Mouse (Mus musculus) myocyte (in vitro differentiated cells): Measurements from ENCODE around the gene Spata31d1b. TPM values are rescaled to one million over a fixed set of nuclear protein-coding genes. Genes with fewer than 3 reads are reported as not detected.
"Not testable (repeated sequence)": the region's sequence is repeated elsewhere in the genome, so short reads cannot be mapped to it uniquely, and the experiment has no call there.

Experiments
- H3K27me3 ChIP-seq: one replicate; pipeline ENCODE4 v1.6.1; 2011; ENCODE audit not compliant: control insufficient read depth, insufficient read depth, insufficient read length
- H3K36me3 ChIP-seq: one replicate; pipeline ENCODE4 v1.6.1; 2011; ENCODE audit not compliant: control insufficient read depth, insufficient read depth
- H3K4me2 ChIP-seq: one replicate; pipeline ENCODE4 v1.6.1; 2011; ENCODE audit warnings: low read depth, control low read depth
- H3K4me3 ChIP-seq: one replicate; pipeline ENCODE4 v1.5.1; 2011; ENCODE audit warnings: mild to moderate bottlenecking, control low read depth, moderate library complexity
- H3K79me2 ChIP-seq: one replicate; pipeline ENCODE4 v1.6.1; 2011; ENCODE audit not compliant: control insufficient read depth, insufficient read depth
- H3ac ChIP-seq: one replicate; pipeline ENCODE4 v1.6.1; 2011; ENCODE audit not compliant: control insufficient read depth, insufficient read length
- CEBPB ChIP-seq: IDR thresholded peaks from 2 replicates; pipeline ENCODE4 v1.6.1; 2011; ENCODE audit warnings: mild to moderate bottlenecking, moderate library complexity; ENCODE audit not compliant: poor library complexity, insufficient read depth, severe bottlenecking
- E2F4 ChIP-seq: IDR thresholded peaks from one replicate; pipeline ENCODE4 v1.6.1; 2011; ENCODE audit warnings: mild to moderate bottlenecking, control low read depth, moderate library complexity; ENCODE audit not compliant: insufficient read depth
- MAX ChIP-seq: IDR thresholded peaks from one replicate; pipeline ENCODE4 v1.6.1; 2011; ENCODE audit warnings: low read depth, mild to moderate bottlenecking, control low read depth
- MYOD1 ChIP-seq, 3 experiments: IDR thresholded peaks; one replicate each; pipeline ENCODE4 v1.6.1; 2011; ENCODE audit warnings: control low read depth in 2 of 3, low read depth in 2 of 3, mild to moderate bottlenecking in 2 of 3, moderate library complexity in 1 of 3; ENCODE audit not compliant: insufficient read length in 2 of 3, control insufficient read depth in 1 of 3
- MYOG ChIP-seq, 3 experiments: IDR thresholded peaks; one replicate each; pipeline ENCODE4 v1.6.1; 2011; ENCODE audit warnings: control low read depth in 2 of 3, low read depth in 2 of 3, mild to moderate bottlenecking in 2 of 3; ENCODE audit not compliant: insufficient read length in 2 of 3, control insufficient read depth in 1 of 3, insufficient read depth in 1 of 3
- POLR2A ChIP-seq: IDR thresholded peaks from one replicate; pipeline ENCODE4 v1.6.1; 2011; ENCODE audit warnings: low read depth, mild to moderate bottlenecking, control low read depth, moderate library complexity; ENCODE audit not compliant: insufficient read length
- POLR2AphosphoS2 ChIP-seq: IDR thresholded peaks from one replicate; pipeline ENCODE4 v1.6.1; 2011; ENCODE audit warnings: low read depth, control low read depth; ENCODE audit not compliant: insufficient read length
- REST ChIP-seq: IDR thresholded peaks from one replicate; pipeline ENCODE4 v1.6.1; 2011; ENCODE audit warnings: mild to moderate bottlenecking, control low read depth, moderate library complexity; ENCODE audit not compliant: insufficient read depth, insufficient read length
- SRF ChIP-seq: IDR thresholded peaks from one replicate; pipeline ENCODE4 v1.6.1; 2011; ENCODE audit warnings: low read depth; ENCODE audit not compliant: control insufficient read depth, insufficient read length
- TCF12 ChIP-seq: IDR thresholded peaks from one replicate; pipeline ENCODE4 v1.6.1; 2011; ENCODE audit warnings: mild to moderate bottlenecking, control low read depth; ENCODE audit not compliant: poor library complexity, insufficient read depth, severe bottlenecking
- TCF3 ChIP-seq: IDR thresholded peaks from one replicate; pipeline ENCODE4 v1.6.1; 2011; ENCODE audit warnings: low read depth, control low read depth; ENCODE audit not compliant: insufficient read length
- USF1 ChIP-seq: IDR thresholded peaks from one replicate; pipeline ENCODE4 v1.6.1; 2011; ENCODE audit warnings: low read depth, mild to moderate bottlenecking, control low read depth, moderate library complexity
- polyA plus RNA-seq: library from polyadenylated mRNA; unstranded; fragments of >200 nt; fragmentation: generic; extraction: Trizol; gene quantifications from one replicate; pipeline ENCODE4 v1.2.1, GENCODE M21; 2012; ENCODE audit warnings: missing spikeins

Spata31d1b gene
- not detected for polyA plus RNA-seq

- H3K27me3 ChIP-seq = peaks cover 40% of the 10 kb centered on the region
- H3K4me2 ChIP-seq, H3K36me3 ChIP-seq, H3K79me2 ChIP-seq, H3K4me3 ChIP-seq, H3ac ChIP-seq: not testable (repeated sequence)
These were observed at the start of gene Spata31d1b for GRCm38 (mm10) chr13:59711984-59712383. Gene Spata31d1b (plus strand): TSS chr13:59712284.

- TF ChIP-seq POLR2A = no peak
- no peak for TF ChIP-seq E2F4
- no peak for TF ChIP-seq POLR2AphosphoS2
- no peak for TF ChIP-seq MAX
- TF ChIP-seq REST = no peak
- TF ChIP-seq TCF12 = no peak
- TF ChIP-seq MYOD1 (IDR thresholded peaks at IDR 0.05; ENCODE audit: control insufficient read depth in 1 of 3, insufficient read length in 2 of 3, low read depth in 2 of 3) = no peak
- no peak for TF ChIP-seq SRF
- no peak for TF ChIP-seq MYOG (IDR thresholded peaks at IDR 0.05; ENCODE audit: control insufficient read depth in 1 of 3, insufficient read depth in 1 of 3, insufficient read length in 2 of 3, low read depth in 2 of 3)
- no peak for TF ChIP-seq CEBPB
- TF ChIP-seq USF1 = no peak
- no peak for TF ChIP-seq TCF3
- no peaks in the 10 kb centered on the region for H3K36me3 ChIP-seq
- H3K79me2 ChIP-seq = no peaks in the 10 kb centered on the region
- no peak overlapping the region for H3K4me3 ChIP-seq
- no peak overlapping the region for H3K4me2 ChIP-seq
- no peak overlapping the region for H3ac ChIP-seq
- H3K27me3 ChIP-seq = no peaks in the 10 kb centered on the region
These were observed 48.0 kb upstream of the Spata31d1b start for GRCm38 (mm10) chr13:59663939-59664712.

- H3K4me2 ChIP-seq = no peak overlapping the region
- TF ChIP-seq POLR2AphosphoS2 (no peak), E2F4 (no peak), SRF (no peak), POLR2A (no peak), REST (no peak), TCF3 (no peak), CEBPB (no peak), MYOG (IDR thresholded peaks at IDR 0.05; ENCODE audit: control insufficient read depth in 1 of 3, insufficient read depth in 1 of 3, insufficient read length in 2 of 3, low read depth in 2 of 3) (no peak), MAX (no peak), USF1 (no peak), MYOD1 (IDR thresholded peaks at IDR 0.05; ENCODE audit: control insufficient read depth in 1 of 3, insufficient read length in 2 of 3, low read depth in 2 of 3) (no peak)
These were observed 44.3 kb upstream of the Spata31d1b start for GRCm38 (mm10) chr13:59667763-59668162.

GRCm38 (mm10) chr13:59668501-59669093 is 43.5 kb upstream of the Spata31d1b start:
- H3ac ChIP-seq = no peak overlapping the region
- no peaks in the 10 kb centered on the region for H3K79me2 ChIP-seq
- no peak for TF ChIP-seq CEBPB
- TF ChIP-seq REST = no peak
- TF ChIP-seq TCF12 = no peak
- TF ChIP-seq MYOD1 (IDR thresholded peaks at IDR 0.05; ENCODE audit: control insufficient read depth in 1 of 3, insufficient read length in 2 of 3, low read depth in 2 of 3) = no peak
- TF ChIP-seq MAX = no peak
- TF ChIP-seq POLR2A = no peak
- TF ChIP-seq MYOG (IDR thresholded peaks at IDR 0.05; ENCODE audit: control insufficient read depth in 1 of 3, insufficient read depth in 1 of 3, insufficient read length in 2 of 3, low read depth in 2 of 3) = no peak
- no peak for TF ChIP-seq USF1
- TF ChIP-seq TCF3 = no peak
- no peak for TF ChIP-seq SRF
- TF ChIP-seq E2F4 = no peak
- TF ChIP-seq POLR2AphosphoS2 = no peak
- H3K27me3 ChIP-seq = no peaks in the 10 kb centered on the region
- H3K4me3 ChIP-seq = no peak overlapping the region
- H3K4me2 ChIP-seq = no peak overlapping the region
- no peaks in the 10 kb centered on the region for H3K36me3 ChIP-seq

More at GRCm38 (mm10) chr13:59667763-59668162, 44.3 kb upstream of the Spata31d1b start:
- no peak overlapping the region for H3K4me3 ChIP-seq
- H3ac ChIP-seq = no peak overlapping the region
- no peaks in the 10 kb centered on the region for H3K79me2 ChIP-seq
- no peaks in the 10 kb centered on the region for H3K27me3 ChIP-seq
- no peaks in the 10 kb centered on the region for H3K36me3 ChIP-seq

GRCm38 (mm10) chr13:59669946-59670345 is 42.1 kb upstream of the Spata31d1b start:
- Histone ChIP-seq H3K27me3 (no peaks in the 10 kb centered on the region), H3K36me3 (no peaks in the 10 kb centered on the region), H3K79me2 (no peaks in the 10 kb centered on the region), H3K4me2 (no peak overlapping the region), H3ac (no peak overlapping the region), H3K4me3 (no peak overlapping the region)
- TF ChIP-seq E2F4 (no peak), TCF12 (no peak), POLR2AphosphoS2 (no peak), USF1 (no peak), TCF3 (no peak), POLR2A (no peak), REST (no peak)
